Mouse (Mus musculus) MEL (cell line): ENCODE measurements at regions not wholly inside any gene's neighbourhood (a gene's known extent, or its start where the extent isn't known, plus 50 kb on each side); places are given as distances from the start of the nearest gene placed in this dataset.

Source experiments
- BHLHE40 ChIP-seq: IDR thresholded peaks from 2 replicates; pipeline ENCODE4 v1.6.1; 2012; ENCODE audit warnings: low read depth, mild to moderate bottlenecking, inconsistent platforms, low read length, improper control_type of control experiment, borderline replicate concordance
- CHD1 ChIP-seq: IDR thresholded peaks from 2 replicates; pipeline ENCODE4 v1.6.1; 2012; ENCODE audit warnings: low read depth, mild to moderate bottlenecking, inconsistent platforms, low read length, improper control_type of control experiment
- CTCF ChIP-seq, 3 experiments: IDR thresholded peaks in 2 of 3; conservative IDR thresholded peaks in 1 of 3; 2 replicates each; pipeline ENCODE4 v1.5.1; 2011 to 2012; ENCODE audit warnings: low read length in 3 of 3, low read depth in 2 of 3, mild to moderate bottlenecking in 2 of 3, improper control_type of control experiment in 1 of 3, inconsistent platforms in 1 of 3, mixed read lengths in 1 of 3, moderate library complexity in 1 of 3; ENCODE audit not compliant: control insufficient read depth in 1 of 3, insufficient read depth in 1 of 3, poor library complexity in 1 of 3, severe bottlenecking in 1 of 3
- ELF1 ChIP-seq: IDR thresholded peaks from 2 replicates; pipeline ENCODE4 v1.6.1; 2014; ENCODE audit warnings: low read depth, mild to moderate bottlenecking, inconsistent platforms, low read length, improper control_type of control experiment, moderate library complexity
- KAT2A ChIP-seq: conservative IDR thresholded peaks from 2 replicates; pipeline ENCODE4 v1.6.1; 2012; ENCODE audit warnings: low read depth, low read length, improper control_type of control experiment, inconsistent platforms
- MAZ ChIP-seq: IDR thresholded peaks from 2 replicates; pipeline ENCODE4 v1.6.1; 2012; ENCODE audit warnings: low read depth, mild to moderate bottlenecking, inconsistent platforms, low read length, improper control_type of control experiment
- MXI1 ChIP-seq: IDR thresholded peaks from 2 replicates; pipeline ENCODE4 v1.6.1; 2011; ENCODE audit warnings: mild to moderate bottlenecking, low read depth, low read length, improper control_type of control experiment
- RCOR1 ChIP-seq: IDR thresholded peaks from 2 replicates; pipeline ENCODE4 v1.6.1; 2012; ENCODE audit warnings: low read depth, mild to moderate bottlenecking, inconsistent platforms, low read length, improper control_type of control experiment
- TBP ChIP-seq: IDR thresholded peaks from 2 replicates; pipeline ENCODE4 v1.8.0; 2011; ENCODE audit warnings: low read depth, low read length, improper control_type of control experiment

- TF ChIP-seq CHD1 (no peak), RCOR1 (no peak), TBP (no peak), MAZ (no peak), ELF1 (no peak), CTCF (IDR thresholded peaks at IDR 0.05 in 2 of 3, conservative IDR thresholded peaks at IDR 0.05 in 1 of 3; ENCODE audit: control insufficient read depth in 1 of 3, insufficient read depth in 1 of 3, low read depth in 2 of 3, low read length in 3 of 3, poor library complexity in 1 of 3, severe bottlenecking in 1 of 3) (no peak), MXI1 (no peak), BHLHE40 (no peak), KAT2A (no peak)
Observed at GRCm38 (mm10) chr15:38431668-38432067, 1006.3 kb downstream of the 4930447A16Rik start.
